Mouse (Mus musculus): ENCODE measurements around the gene Gbp8. TPM values are rescaled to one million over a fixed set of nuclear protein-coding genes. Genes with fewer than 3 reads are reported as not detected.
"Not testable (repeated sequence)": the region's sequence is repeated elsewhere in the genome, so short reads cannot be mapped to it uniquely, and the experiment has no call there.

The Gbp8 gene
- total RNA-seq (2014; rRNA removed): 0.27 TPM in 1 of 2 replicates, not detected in the other
- 0.32 and 0.34 TPM in 2 replicates for polyA plus RNA-seq (2015; fragmentation: Nextera tagmentation; extraction: Ambion mirVana)

- H3K27ac ChIP-seq (ENCODE audit: low read depth, low read length); H3K4me2 ChIP-seq (ENCODE audit: low read depth, low read length, poor library complexity, severe bottlenecking); ATAC-seq (ENCODE audit: low FRiP score); H3K27me3 ChIP-seq (ENCODE audit: insufficient read depth, low read length); H3K36me3 ChIP-seq (ENCODE audit: insufficient read depth, low read length); DNase-seq (ENCODE audit: low spot score); H3K4me3 ChIP-seq (ENCODE audit: low read depth, low read length); H3K9me3 ChIP-seq (ENCODE audit: low read length); H3K9ac ChIP-seq (replicated peaks; ENCODE audit: low read length, poor library complexity, severe bottlenecking); H3K4me1 ChIP-seq (ENCODE audit: insufficient read depth, low read length): not testable (repeated sequence)
- WGBS: 35% methylated on average over 2 of the region's 2 CpGs
These were observed at the start of gene Gbp8, which contains the start of the genes Gbp9 and Gbp4 for GRCm38 (mm10) chr5:105139409-105140088. TSS of gene Gbp8 (minus strand) at chr5:105139540. TSS of gene Gbp9 (minus strand) at chr5:105139539. TSS of gene Gbp4 (minus strand) at chr5:105139586.

GRCm38 (mm10) chr5:105181446-105181845 is 42.1 kb upstream of the Gbp8 start:
- Histone ChIP-seq H3K27me3 (ENCODE audit: insufficient read depth, low read length) (no peaks in the 10 kb centered on the region), H3K4me1 (ENCODE audit: insufficient read depth, low read length) (no peaks in the 10 kb centered on the region), H3K4me2 (ENCODE audit: low read depth, low read length, poor library complexity, severe bottlenecking) (no peak overlapping the region), H3K4me3 (ENCODE audit: low read depth, low read length) (no peak overlapping the region), H3K9ac (replicated peaks; ENCODE audit: low read length, poor library complexity, severe bottlenecking) (no peak overlapping the region), H3K9me3 (ENCODE audit: low read length) (no peaks in the 10 kb centered on the region), H3K27ac (ENCODE audit: low read depth, low read length) (no peak overlapping the region), H3K36me3 (ENCODE audit: insufficient read depth, low read length) (no peaks in the 10 kb centered on the region)
- TF ChIP-seq CTCF (IDR thresholded peaks at IDR 0.05): no peak
- ATAC-seq (ENCODE audit: low FRiP score) (no peak), DNase-seq (ENCODE audit: low spot score) (no peak)

DNA sequence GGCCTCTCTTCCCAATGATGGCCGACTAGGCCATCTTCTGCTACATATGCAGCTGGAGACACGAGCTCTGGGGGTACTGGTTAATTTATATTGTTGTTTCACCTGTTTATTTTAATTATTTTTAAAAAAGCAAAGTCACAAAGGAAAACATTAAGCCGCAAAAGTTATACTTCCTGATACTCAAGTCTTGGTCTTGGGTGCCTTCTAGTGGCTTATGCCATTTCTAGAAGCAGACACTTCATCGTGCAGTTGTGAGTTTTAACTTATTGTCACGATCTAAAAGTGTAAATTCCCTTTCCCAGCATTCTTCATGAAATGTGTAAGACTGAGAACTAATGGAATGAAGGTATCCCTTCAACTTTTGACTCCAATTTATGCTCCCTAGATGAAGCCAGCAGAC is 17.2 kb upstream of the Gbp8 start:
- H3K4me3 ChIP-seq (ENCODE audit: low read depth, low read length): no peak overlapping the region
- H3K27ac ChIP-seq (ENCODE audit: low read depth, low read length): no peak overlapping the region
- no peak overlapping the region for H3K4me2 ChIP-seq (ENCODE audit: low read depth, low read length, poor library complexity, severe bottlenecking)
- TF ChIP-seq CTCF (IDR thresholded peaks at IDR 0.05): no peak
- DNase-seq (ENCODE audit: low spot score): no peak
- no peak overlapping the region for H3K9ac ChIP-seq (replicated peaks; ENCODE audit: low read length, poor library complexity, severe bottlenecking)
- WGBS: 87% methylated on average over 5 of the region's 5 CpGs
- no peak for ATAC-seq (ENCODE audit: low FRiP score)
- H3K4me1 ChIP-seq (ENCODE audit: insufficient read depth, low read length): no peaks in the 10 kb centered on the region
- no peaks in the 10 kb centered on the region for H3K9me3 ChIP-seq (ENCODE audit: low read length)
- H3K27me3 ChIP-seq (ENCODE audit: insufficient read depth, low read length): no peaks in the 10 kb centered on the region
- no peaks in the 10 kb centered on the region for H3K36me3 ChIP-seq (ENCODE audit: insufficient read depth, low read length)

- ATAC-seq (ENCODE audit: low FRiP score) (no peak), DNase-seq (ENCODE audit: low spot score) (no peak)
- Histone ChIP-seq H3K36me3 (ENCODE audit: insufficient read depth, low read length) (no peaks in the 10 kb centered on the region), H3K27ac (ENCODE audit: low read depth, low read length) (no peak overlapping the region), H3K4me3 (ENCODE audit: low read depth, low read length) (no peak overlapping the region), H3K4me2 (ENCODE audit: low read depth, low read length, poor library complexity, severe bottlenecking) (no peak overlapping the region), H3K27me3 (ENCODE audit: insufficient read depth, low read length) (no peaks in the 10 kb centered on the region), H3K4me1 (ENCODE audit: insufficient read depth, low read length) (no peaks in the 10 kb centered on the region), H3K9ac (replicated peaks; ENCODE audit: low read length, poor library complexity, severe bottlenecking) (no peak overlapping the region), H3K9me3 (ENCODE audit: low read length) (no peaks in the 10 kb centered on the region)
- TF ChIP-seq CTCF (IDR thresholded peaks at IDR 0.05): no peak
These were observed 14.7 kb upstream of the Gbp8 start for GRCm38 (mm10) chr5:105154049-105154448.

DNA sequence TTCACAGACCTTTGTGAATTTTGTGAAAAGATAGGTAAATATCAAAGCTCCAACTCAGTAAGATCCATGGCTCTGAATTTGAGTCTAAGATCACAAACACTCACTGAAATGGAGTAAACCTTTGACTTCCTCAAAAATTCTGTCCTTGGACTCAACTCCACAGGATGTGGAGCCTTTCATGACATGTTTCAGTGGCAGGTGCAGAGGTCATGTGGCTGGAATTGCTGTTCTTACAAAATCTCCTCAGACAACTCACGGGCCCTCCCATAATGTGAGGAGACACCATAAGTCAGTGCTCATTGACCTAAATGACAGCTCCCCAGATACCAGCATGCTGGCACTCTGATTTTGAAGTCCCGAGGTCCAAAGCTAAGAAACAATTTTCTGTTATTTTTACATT is 8.7 kb upstream of the Gbp8 start:
- H3K4me3 ChIP-seq (ENCODE audit: low read depth, low read length); H3K9ac ChIP-seq (replicated peaks; ENCODE audit: low read length, poor library complexity, severe bottlenecking); H3K9me3 ChIP-seq (ENCODE audit: low read length); H3K4me1 ChIP-seq (ENCODE audit: insufficient read depth, low read length); ATAC-seq (ENCODE audit: low FRiP score); H3K4me2 ChIP-seq (ENCODE audit: low read depth, low read length, poor library complexity, severe bottlenecking); DNase-seq (ENCODE audit: low spot score); H3K27ac ChIP-seq (ENCODE audit: low read depth, low read length); H3K36me3 ChIP-seq (ENCODE audit: insufficient read depth, low read length); H3K27me3 ChIP-seq (ENCODE audit: insufficient read depth, low read length): not testable (repeated sequence)
- WGBS: 62% methylated on average over 2 of the region's 2 CpGs

DNA sequence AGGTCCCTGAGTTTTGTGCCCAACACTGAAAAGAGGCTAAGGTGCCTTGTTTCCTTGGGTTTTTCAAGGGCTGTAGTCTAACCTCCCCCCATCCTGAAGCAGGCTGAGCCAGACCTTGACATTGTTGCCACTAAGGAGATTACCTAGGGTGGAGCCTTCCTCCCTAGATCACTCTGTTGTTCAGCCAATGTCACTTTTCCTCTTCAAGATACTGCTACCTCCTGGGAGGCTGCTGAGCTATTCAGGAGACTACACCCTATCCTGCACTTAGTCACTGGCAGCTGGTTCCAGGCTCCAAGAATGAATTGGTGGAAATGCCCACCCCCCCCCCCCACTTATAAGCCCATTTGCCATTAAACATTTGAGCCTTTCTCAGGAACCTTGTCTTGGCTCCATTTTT is 7.1 kb upstream of the Gbp8 start:
- no peaks in the 10 kb centered on the region for H3K4me1 ChIP-seq (ENCODE audit: insufficient read depth, low read length)
- TF ChIP-seq CTCF (IDR thresholded peaks at IDR 0.05): no peak
- no peak for ATAC-seq (ENCODE audit: low FRiP score)

GRCm38 (mm10) chr5:105145731-105146130 is 6.4 kb upstream of the Gbp8 start:
- H3K9ac ChIP-seq (replicated peaks; ENCODE audit: low read length, poor library complexity, severe bottlenecking); H3K4me3 ChIP-seq (ENCODE audit: low read depth, low read length); H3K36me3 ChIP-seq (ENCODE audit: insufficient read depth, low read length); H3K27ac ChIP-seq (ENCODE audit: low read depth, low read length); H3K4me2 ChIP-seq (ENCODE audit: low read depth, low read length, poor library complexity, severe bottlenecking); H3K27me3 ChIP-seq (ENCODE audit: insufficient read depth, low read length); DNase-seq (ENCODE audit: low spot score); H3K9me3 ChIP-seq (ENCODE audit: low read length); H3K4me1 ChIP-seq (ENCODE audit: insufficient read depth, low read length); ATAC-seq (ENCODE audit: low FRiP score): not testable (repeated sequence)
- WGBS: 51% methylated on average over 3 of the region's 3 CpGs

More for the DNA sequence above, 7.1 kb upstream of the Gbp8 start:
- Histone ChIP-seq H3K4me2 (ENCODE audit: low read depth, low read length, poor library complexity, severe bottlenecking) (no peak overlapping the region), H3K9ac (replicated peaks; ENCODE audit: low read length, poor library complexity, severe bottlenecking) (no peak overlapping the region), H3K36me3 (ENCODE audit: insufficient read depth, low read length) (no peaks in the 10 kb centered on the region), H3K4me3 (ENCODE audit: low read depth, low read length) (no peak overlapping the region), H3K27me3 (ENCODE audit: insufficient read depth, low read length) (no peaks in the 10 kb centered on the region), H3K9me3 (ENCODE audit: low read length) (no peaks in the 10 kb centered on the region), H3K27ac (ENCODE audit: low read depth, low read length) (no peak overlapping the region)
- DNase-seq (ENCODE audit: low spot score): no peak

DNA sequence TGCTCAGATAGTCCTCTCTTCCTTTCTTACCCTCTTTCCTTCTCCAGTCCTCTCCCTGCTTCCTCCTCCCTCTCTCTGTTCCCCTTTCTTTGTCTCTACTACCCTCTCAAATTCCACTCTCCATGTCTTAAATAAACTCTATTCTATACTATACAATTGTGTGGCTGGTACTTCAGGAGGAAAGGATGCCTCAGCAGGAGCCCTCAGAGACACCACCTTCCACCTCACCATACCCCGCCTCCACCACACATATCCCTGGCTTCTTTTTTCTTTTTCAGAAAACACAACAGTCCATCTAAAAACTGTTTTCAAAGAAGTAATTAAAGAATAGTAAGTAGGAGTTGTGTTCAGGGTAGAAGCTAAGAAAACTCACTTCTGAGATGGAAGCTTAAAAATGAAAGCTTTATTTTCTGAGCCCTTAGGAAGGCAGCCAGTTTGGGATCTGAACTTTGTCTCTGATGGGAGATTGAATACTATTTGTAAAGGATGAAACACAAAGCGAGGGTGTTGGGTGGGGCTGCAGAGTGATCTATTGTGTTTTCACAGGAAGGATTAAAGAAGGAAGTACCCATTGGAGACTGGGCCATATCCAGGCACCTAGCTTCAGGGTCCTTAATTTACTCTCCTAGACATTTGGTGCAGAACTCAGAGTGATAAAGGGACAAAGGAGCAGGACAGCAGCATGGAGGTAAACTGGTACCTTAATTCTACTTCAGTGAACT is 910 bp upstream of the Gbp8 start:
- not testable (repeated sequence) for H3K4me2 ChIP-seq (ENCODE audit: low read depth, low read length, poor library complexity, severe bottlenecking); H3K9ac ChIP-seq (replicated peaks; ENCODE audit: low read length, poor library complexity, severe bottlenecking); H3K36me3 ChIP-seq (ENCODE audit: insufficient read depth, low read length); H3K9me3 ChIP-seq (ENCODE audit: low read length); H3K4me1 ChIP-seq (ENCODE audit: insufficient read depth, low read length); H3K27me3 ChIP-seq (ENCODE audit: insufficient read depth, low read length); H3K27ac ChIP-seq (ENCODE audit: low read depth, low read length); ATAC-seq (ENCODE audit: low FRiP score); H3K4me3 ChIP-seq (ENCODE audit: low read depth, low read length); DNase-seq (ENCODE audit: low spot score)
- WGBS: 33% methylated on average over 2 of the region's 2 CpGs

Data from midbrain, postnatal 0 days (tissue).